Mouse (Mus musculus) liver, embryonic 14.5 days (tissue): Measurements from ENCODE around the gene Scai. TPM values are rescaled to one million over a fixed set of nuclear protein-coding genes. Genes with fewer than 3 reads are reported as not detected.
"Not testable (repeated sequence)": the region's sequence is repeated elsewhere in the genome, so short reads cannot be mapped to it uniquely, and the experiment has no call there.

Experiments
- ATAC-seq: fragments of 200-750 bp; cut with Nextera tagmentation; 2 replicates; pipeline ENCODE4 v1.8.0; 2017; ENCODE audit warnings: moderate number of reproducible peaks, mild to moderate bottlenecking, moderate library complexity; ENCODE audit not compliant: insufficient read depth
- DNase-seq, 3 experiments: peaks; one replicate each; pipeline ENCODE4 v3.0.0-alpha.2; 2012 to 2013; ENCODE audit warnings: low read depth in 3 of 3, low spot score in 3 of 3
- H3K27ac ChIP-seq: fragments of 300-500 bp; sonication (generic); 2 replicates; pipeline ENCODE4 v1.5.1; 2014; ENCODE audit warnings: moderate library complexity, mild to moderate bottlenecking, control low read depth, inconsistent platforms
- H3K27me3 ChIP-seq: fragments of 300-500 bp; sonication (generic); 2 replicates; pipeline ENCODE4 v1.6.1; 2014; ENCODE audit warnings: mild to moderate bottlenecking, low read length, moderate library complexity; ENCODE audit not compliant: control insufficient read depth, insufficient read depth
- H3K36me3 ChIP-seq: fragments of 300-500 bp; sonication (generic); replicated peaks from 2 replicates; pipeline ENCODE4 v1.6.1; 2014; ENCODE audit warnings: low read depth; ENCODE audit not compliant: control insufficient read depth, insufficient read depth
- H3K4me1 ChIP-seq, 2 experiments: fragments of 200-500 bp in 1 of 2; fragments of 300-500 bp in 1 of 2; sonication (generic) in 1 of 2; replicated peaks; 2 replicates each; pipeline ENCODE4 v1.6.1; 2012 to 2014; ENCODE audit warnings: antibody characterized with exemption in 1 of 2, inconsistent platforms in 1 of 2, low read length in 1 of 2; ENCODE audit not compliant: control insufficient read depth in 2 of 2, insufficient read depth in 2 of 2
- H3K4me2 ChIP-seq: fragments of 300-500 bp; sonication (generic); 2 replicates; pipeline ENCODE4 v1.6.1; 2014; ENCODE audit warnings: low read depth, mild to moderate bottlenecking, control low read depth, moderate library complexity
- H3K4me3 ChIP-seq, 2 experiments: fragments of 200-500 bp in 1 of 2; fragments of 300-500 bp in 1 of 2; sonication (generic) in 1 of 2; 2 replicates each; pipeline ENCODE4 v1.5.1; 2012 to 2014; ENCODE audit warnings: low read depth in 2 of 2, low read length in 2 of 2, mild to moderate bottlenecking in 2 of 2, control low read depth in 1 of 2, inconsistent platforms in 1 of 2, moderate library complexity in 1 of 2; ENCODE audit not compliant: insufficient read depth in 1 of 2
- H3K9ac ChIP-seq: fragments of 300-500 bp; sonication (generic); replicated peaks from 2 replicates; pipeline ENCODE4 v1.6.1; 2014; ENCODE audit warnings: mild to moderate bottlenecking, control low read depth, moderate library complexity
- H3K9me3 ChIP-seq: fragments of 300-500 bp; sonication (generic); 2 replicates; pipeline ENCODE4 v1.6.1; 2016; ENCODE audit warnings: low read length, mixed read lengths; ENCODE audit not compliant: control insufficient read depth
- CTCF ChIP-seq: IDR thresholded peaks from 2 replicates; pipeline ENCODE4 v1.5.1; 2016; ENCODE audit warnings: antibody characterized with exemption, low read depth, control low read depth
- EP300 ChIP-seq: IDR thresholded peaks from 2 replicates; pipeline ENCODE4 v1.6.1; 2016; ENCODE audit warnings: antibody characterized with exemption, low read depth
- whole genome bisulfite sequencing: fragments of 180-500 bp; shearing (Covaris S2); extraction: QIAGEN DNeasy Blood & Tissue Kit; methylation state at CpG from one replicate; pipeline ENCODE4 v1.1.7; 2014; ENCODE audit not compliant: insufficient replicate concordance; 5-methylcytosine and 5-hydroxymethylcytosine counted together
- polyA plus RNA-seq, 2 experiments: library from polyadenylated mRNA; depleted of rRNA in 1 of 2; stranded (reverse) in 1 of 2; unstranded in 1 of 2; fragments of >200 nt; fragmentation: Nextera tagmentation in 1 of 2; extraction: Ambion mirVana in 1 of 2; gene quantifications; 2 replicates each; pipeline versions ENCODE4 v1.2.1 to v1.2.3; 2012 to 2014

Gene Scai
- polyA plus RNA-seq, 2 experiments, result 0.98 to 1.1 TPM

- 67% methylated on average over 5 of the region's 5 CpGs for WGBS
- ATAC-seq (no peak), DNase-seq (no peak)
- Histone ChIP-seq H3K4me1 (peaks cover 2 to 15% of the 10 kb centered on the region in 2 experiments), H3K36me3 (no peaks in the 10 kb centered on the region), H3K27me3 (no peaks in the 10 kb centered on the region), H3K9me3 (no peaks in the 10 kb centered on the region), H3K4me2 (no peak overlapping the region), H3K9ac (no peak overlapping the region), H3K27ac (no peak overlapping the region), H3K4me3 (no peak overlapping the region)
- TF ChIP-seq CTCF (no peak), EP300 (no peak)
Observed at GRCm38 (mm10) chr2:39121137-39121536, 69.4 kb downstream of the Scai start.

- H3K9ac ChIP-seq, result no peak overlapping the region
- no peak for DNase-seq
- TF ChIP-seq CTCF, result no peak
- TF ChIP-seq EP300, result no peak
- H3K4me2 ChIP-seq, result no peak overlapping the region
- 69% methylated on average over 2 of the region's 2 CpGs for WGBS
- H3K36me3 ChIP-seq, result no peaks in the 10 kb centered on the region
- H3K4me1 ChIP-seq, result peaks cover 2 to 4% of the 10 kb centered on the region in 2 experiments; a peak in 1 of 4 replicates
- H3K4me3 ChIP-seq, result no peak overlapping the region
- H3K27me3 ChIP-seq, result no peaks in the 10 kb centered on the region
- no peak overlapping the region for H3K27ac ChIP-seq
- H3K9me3 ChIP-seq, result no peaks in the 10 kb centered on the region
- no peak for ATAC-seq
Observed at GRCm38 (mm10) chr2:39116583-39116982, 74.0 kb downstream of the Scai start.

GRCm38 (mm10) chr2:39114093-39114492 lies 76.4 kb downstream of the Scai start:
- H3K9me3 ChIP-seq, result no peaks in the 10 kb centered on the region
- no peak for ATAC-seq
- H3K27me3 ChIP-seq, result no peaks in the 10 kb centered on the region
- H3K4me1 ChIP-seq, result peaks cover 4 to 5% of the 10 kb centered on the region in 2 experiments; a peak in 2 of 4 replicates
- H3K36me3 ChIP-seq, result no peaks in the 10 kb centered on the region
- no peak overlapping the region for H3K4me2 ChIP-seq
- no peak overlapping the region for H3K9ac ChIP-seq
- no peak for TF ChIP-seq CTCF
- no peak overlapping the region for H3K4me3 ChIP-seq
- DNase-seq, result no peak
- no peak overlapping the region for H3K27ac ChIP-seq
- whole genome bisulfite sequencing, result 51% methylated on average over 7 of the region's 7 CpGs

GRCm38 (mm10) chr2:39110514-39110913 lies 80.0 kb downstream of the Scai start:
- Histone ChIP-seq H3K9me3 (no peaks in the 10 kb centered on the region), H3K4me2 (no peak overlapping the region), H3K27ac (no peak overlapping the region), H3K27me3 (no peaks in the 10 kb centered on the region), H3K9ac (no peak overlapping the region), H3K36me3 (no peaks in the 10 kb centered on the region), H3K4me1 (peaks cover 0 to 3% of the 10 kb centered on the region in 2 experiments; a peak in 1 of 4 replicates), H3K4me3 (no peak overlapping the region)
- peak; percentile 60; the same call in 1 of the 2 replicates for ATAC-seq
- TF ChIP-seq EP300 (no peak), CTCF (no peak)
- no peak for DNase-seq

- ATAC-seq (peak; percentile 52; the same call in 1 of the 2 replicates), DNase-seq (peak in 1 of 3 experiments; percentile 19)
- not testable (repeated sequence) for H3K9ac ChIP-seq, H3K9me3 ChIP-seq, H3K27me3 ChIP-seq, H3K27ac ChIP-seq, H3K4me1 ChIP-seq, H3K4me3 ChIP-seq, H3K4me2 ChIP-seq, H3K36me3 ChIP-seq
- peak; percentile 46; the same call in 1 of the 2 replicates for TF ChIP-seq EP300
Observed at GRCm38 (mm10) chr2:39109712-39110111, 80.8 kb downstream of the Scai start.

GRCm38 (mm10) chr2:39099951-39100350 lies 90.6 kb downstream of the Scai start:
- not testable (repeated sequence) for H3K27me3 ChIP-seq, ATAC-seq, DNase-seq, H3K9ac ChIP-seq, H3K9me3 ChIP-seq, H3K4me2 ChIP-seq, H3K4me1 ChIP-seq, H3K36me3 ChIP-seq, H3K4me3 ChIP-seq, H3K27ac ChIP-seq
- WGBS, result 84% methylated on average over 1 of the region's 1 CpGs
